Mouse (Mus musculus): ENCODE data around the gene Gnl2. TPM values are rescaled to one million over a fixed set of nuclear protein-coding genes. Genes with fewer than 3 reads are reported as not detected.

The Gnl2 gene
- polyA plus RNA-seq, 1 experiment from 2014 or later = 91.2 TPM

DNA sequence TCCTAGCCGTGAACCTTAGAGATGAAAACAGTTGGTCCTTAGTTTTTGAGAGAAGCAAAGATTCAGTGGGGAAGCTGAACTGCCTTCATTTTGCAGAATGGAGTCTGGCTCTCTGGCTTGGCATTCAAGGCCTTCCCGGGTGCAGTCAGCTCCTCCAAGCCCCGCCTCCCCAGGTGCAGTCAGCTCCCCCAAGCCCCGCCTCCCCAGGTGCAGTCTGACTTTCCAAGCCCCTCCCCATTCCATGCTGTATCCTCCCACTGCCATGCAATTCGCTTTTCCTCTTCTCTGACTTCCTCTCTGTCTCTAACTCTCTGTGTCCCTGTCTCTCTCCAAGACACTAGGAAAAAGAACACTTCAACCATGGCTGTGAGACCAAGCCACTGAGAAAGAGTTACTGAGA is 38.2 kb upstream of the Gnl2 start:
- H3K36me3 ChIP-seq (ENCODE audit: control insufficient read depth, insufficient read depth, low read length) = no peaks in the 10 kb centered on the region
- no peaks in the 10 kb centered on the region for H3K9me3 ChIP-seq (ENCODE audit: control insufficient read depth, low read length)
- peaks cover 3% of the 10 kb centered on the region; the same call in 1 of the 2 replicates for H3K27me3 ChIP-seq (ENCODE audit: control insufficient read depth, insufficient read depth, low read length)
- 36% methylated on average over 5 of the region's 5 CpGs for WGBS
- H3K4me2 ChIP-seq (replicated peaks; ENCODE audit: low read depth, low read length) = no peak overlapping the region
- DNase-seq (ENCODE audit: low spot score) (no peak), ATAC-seq (ENCODE audit: low FRiP score) (no peak)
- no peak overlapping the region for H3K27ac ChIP-seq (ENCODE audit: low read depth, low read length)
- no peaks in the 10 kb centered on the region for H3K4me1 ChIP-seq (replicated peaks; ENCODE audit: control insufficient read depth, insufficient read depth, low read length)
- H3K4me3 ChIP-seq (ENCODE audit: low read depth, low read length) = no peak overlapping the region
- no peak overlapping the region for H3K9ac ChIP-seq (ENCODE audit: low read depth, low read length)

DNA sequence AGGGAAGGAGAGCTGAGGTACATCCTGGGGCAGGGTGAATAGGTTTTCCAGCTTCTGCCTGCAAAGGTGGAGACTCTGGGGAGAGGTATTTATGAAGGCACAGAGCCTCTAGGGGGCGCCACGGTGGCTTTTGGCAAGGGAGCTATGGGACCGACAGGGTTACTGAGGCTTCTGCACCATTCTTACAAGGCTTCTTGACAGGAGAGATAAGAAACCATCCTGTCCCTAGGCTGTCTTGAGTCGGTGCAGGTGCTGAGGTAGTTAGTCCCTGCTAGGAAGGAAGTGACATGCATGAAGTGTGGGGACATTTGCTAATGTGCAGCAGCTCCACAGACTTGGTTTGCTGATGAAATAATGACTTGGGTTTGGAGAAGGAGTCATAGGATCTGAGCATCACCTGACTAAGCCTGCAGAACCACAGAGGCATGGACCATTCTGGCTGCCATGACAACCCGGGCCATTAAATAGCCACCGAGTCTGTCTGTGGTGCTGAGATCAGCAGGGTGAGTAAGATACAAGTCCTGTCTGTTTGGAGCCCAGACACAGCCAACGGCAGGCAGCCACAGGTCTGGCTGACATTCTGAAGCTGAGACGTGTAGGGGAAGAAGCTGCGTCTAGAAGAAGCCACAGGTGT is 32.4 kb upstream of the Gnl2 start:
- Histone ChIP-seq H3K9ac (ENCODE audit: low read depth, low read length) (no peak overlapping the region), H3K27ac (ENCODE audit: low read depth, low read length) (no peak overlapping the region), H3K27me3 (ENCODE audit: control insufficient read depth, insufficient read depth, low read length) (peaks cover 60% of the 10 kb centered on the region), H3K9me3 (ENCODE audit: control insufficient read depth, low read length) (no peaks in the 10 kb centered on the region), H3K4me3 (ENCODE audit: low read depth, low read length) (no peak overlapping the region), H3K4me1 (replicated peaks; ENCODE audit: control insufficient read depth, insufficient read depth, low read length) (peaks cover 6% of the 10 kb centered on the region), H3K36me3 (ENCODE audit: control insufficient read depth, insufficient read depth, low read length) (no peaks in the 10 kb centered on the region), H3K4me2 (replicated peaks; ENCODE audit: low read depth, low read length) (no peak overlapping the region)
- ATAC-seq (ENCODE audit: low FRiP score) (no peak), DNase-seq (ENCODE audit: low spot score) (peak; percentile 63)
- WGBS = 20% methylated on average over 9 of the region's 9 CpGs

DNA sequence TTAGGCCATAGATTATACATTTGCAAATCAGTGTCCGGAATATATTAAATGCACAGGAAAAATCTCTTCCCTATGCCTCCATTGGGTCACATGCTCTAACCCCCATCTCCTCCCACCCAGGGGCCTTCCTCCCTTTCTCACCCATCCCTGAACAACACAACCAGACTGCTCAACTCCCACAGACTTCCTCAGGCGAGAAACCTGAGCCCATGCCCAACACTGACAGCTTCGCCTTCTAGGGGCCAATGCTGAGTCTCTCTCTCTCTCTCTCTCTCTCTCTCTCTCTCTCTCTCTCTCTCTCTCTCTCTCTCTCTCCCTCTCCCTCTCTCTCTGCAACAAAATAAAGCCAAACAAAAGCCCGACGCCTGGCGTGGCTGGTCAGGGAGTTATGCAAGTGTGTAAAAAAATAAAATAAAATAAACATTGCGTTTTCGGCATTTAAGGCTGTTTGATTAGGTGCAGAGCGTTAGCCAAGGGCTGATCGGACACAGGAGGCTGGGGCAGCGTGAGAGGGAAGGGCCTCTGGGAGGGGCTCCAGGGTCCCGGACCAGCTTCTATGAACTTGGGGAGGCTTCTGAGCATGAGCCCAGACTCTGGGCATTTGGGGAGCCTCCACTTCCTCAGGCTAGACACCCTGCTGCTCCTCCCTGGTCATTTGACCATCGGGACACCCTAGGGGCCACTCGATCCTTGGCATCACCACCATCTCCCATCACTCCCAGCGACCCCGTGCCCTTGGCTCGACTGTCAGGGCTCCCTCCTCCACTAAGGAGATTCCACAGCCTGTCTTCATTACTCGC is 31.3 kb upstream of the Gnl2 start:
- H3K4me1 ChIP-seq (replicated peaks; ENCODE audit: control insufficient read depth, insufficient read depth, low read length) = peaks cover 6% of the 10 kb centered on the region
- H3K4me3 ChIP-seq (ENCODE audit: low read depth, low read length) = peak overlapping the region; percentile 12
- H3K9me3 ChIP-seq (ENCODE audit: control insufficient read depth, low read length) = no peaks in the 10 kb centered on the region
- H3K36me3 ChIP-seq (ENCODE audit: control insufficient read depth, insufficient read depth, low read length) = no peaks in the 10 kb centered on the region
- no peak overlapping the region for H3K27ac ChIP-seq (ENCODE audit: low read depth, low read length)
- no peak for ATAC-seq (ENCODE audit: low FRiP score)
- DNase-seq (ENCODE audit: low spot score) = no peak
- peak overlapping the region; percentile 25 for H3K4me2 ChIP-seq (replicated peaks; ENCODE audit: low read depth, low read length)
- no peak overlapping the region for H3K9ac ChIP-seq (ENCODE audit: low read depth, low read length)
- peaks cover 70% of the 10 kb centered on the region for H3K27me3 ChIP-seq (ENCODE audit: control insufficient read depth, insufficient read depth, low read length)
- 7% methylated on average over 18 of the region's 18 CpGs for WGBS

DNA sequence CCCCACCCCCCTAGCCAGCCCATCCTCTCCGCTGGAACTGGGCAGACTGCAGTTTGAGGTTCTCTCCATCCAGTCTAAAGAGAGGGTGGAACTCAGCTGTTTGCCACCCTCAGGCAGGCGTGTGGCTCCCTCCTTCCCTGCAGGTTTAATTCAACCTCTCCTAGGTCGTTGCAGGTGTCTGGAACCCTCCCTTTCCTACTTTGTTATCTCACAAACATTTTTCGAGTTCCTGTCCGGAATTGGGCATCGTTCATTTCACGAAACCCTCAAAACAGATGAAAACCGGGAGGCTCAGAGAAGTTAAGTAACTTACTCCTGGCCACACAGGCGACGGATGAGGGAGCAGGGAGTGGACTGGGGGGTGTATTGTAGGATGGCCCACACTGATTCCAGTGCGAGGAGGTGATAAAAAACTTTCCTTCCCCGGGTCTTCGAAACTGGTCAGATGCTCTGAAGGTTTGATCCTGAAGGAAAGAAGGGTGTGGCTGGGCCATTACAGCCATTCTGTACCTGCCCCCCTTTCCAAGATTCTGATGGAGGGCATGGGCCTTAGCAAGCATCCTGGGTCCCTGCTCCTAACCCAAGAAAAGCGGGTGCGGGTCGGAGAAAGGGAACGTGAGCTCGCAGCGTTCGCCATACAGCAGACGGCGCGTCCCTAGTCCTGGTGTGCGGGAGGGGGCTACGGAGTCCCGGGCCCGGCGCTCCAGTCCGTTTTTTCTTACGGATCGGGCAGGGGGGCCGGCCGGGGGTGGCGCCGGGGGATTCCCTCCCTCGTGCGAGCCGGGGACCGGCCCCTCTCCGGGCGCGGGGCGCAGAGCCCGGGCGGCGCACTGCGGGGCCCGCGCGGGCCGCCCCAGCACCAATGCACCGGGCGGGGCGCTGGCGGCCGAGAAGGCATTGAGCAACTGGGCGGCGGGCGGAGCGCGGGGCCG is 30.4 kb upstream of the Gnl2 start, which contains the start of gene Rspo1:
Rspo1 (plus strand) TSS at position 760 of the 932 bp plus-strand sequence.
- DNase-seq (ENCODE audit: low spot score) = peak; percentile 51
- Histone ChIP-seq H3K4me3 (ENCODE audit: low read depth, low read length) (peak within 1 kb of the TSS; percentile 31), H3K36me3 (ENCODE audit: control insufficient read depth, insufficient read depth, low read length) (no peaks in the 10 kb centered on the region), H3K9ac (ENCODE audit: low read depth, low read length) (0 out of 2 replicates have a peak within 1 kb of the TSS, but pooled peaks have one; percentile 2), H3K27ac (ENCODE audit: low read depth, low read length) (no peak within 1 kb of the TSS), H3K27me3 (ENCODE audit: control insufficient read depth, insufficient read depth, low read length) (peaks cover 78% of the 10 kb centered on the region), H3K4me1 (replicated peaks; ENCODE audit: control insufficient read depth, insufficient read depth, low read length) (peaks cover 6% of the 10 kb centered on the region), H3K9me3 (ENCODE audit: control insufficient read depth, low read length) (no peaks in the 10 kb centered on the region), H3K4me2 (replicated peaks; ENCODE audit: low read depth, low read length) (peak within 1 kb of the TSS; percentile 54)
- 1% methylated on average over 55 of the region's 62 CpGs for WGBS
- ATAC-seq (ENCODE audit: low FRiP score) = no peak

DNA sequence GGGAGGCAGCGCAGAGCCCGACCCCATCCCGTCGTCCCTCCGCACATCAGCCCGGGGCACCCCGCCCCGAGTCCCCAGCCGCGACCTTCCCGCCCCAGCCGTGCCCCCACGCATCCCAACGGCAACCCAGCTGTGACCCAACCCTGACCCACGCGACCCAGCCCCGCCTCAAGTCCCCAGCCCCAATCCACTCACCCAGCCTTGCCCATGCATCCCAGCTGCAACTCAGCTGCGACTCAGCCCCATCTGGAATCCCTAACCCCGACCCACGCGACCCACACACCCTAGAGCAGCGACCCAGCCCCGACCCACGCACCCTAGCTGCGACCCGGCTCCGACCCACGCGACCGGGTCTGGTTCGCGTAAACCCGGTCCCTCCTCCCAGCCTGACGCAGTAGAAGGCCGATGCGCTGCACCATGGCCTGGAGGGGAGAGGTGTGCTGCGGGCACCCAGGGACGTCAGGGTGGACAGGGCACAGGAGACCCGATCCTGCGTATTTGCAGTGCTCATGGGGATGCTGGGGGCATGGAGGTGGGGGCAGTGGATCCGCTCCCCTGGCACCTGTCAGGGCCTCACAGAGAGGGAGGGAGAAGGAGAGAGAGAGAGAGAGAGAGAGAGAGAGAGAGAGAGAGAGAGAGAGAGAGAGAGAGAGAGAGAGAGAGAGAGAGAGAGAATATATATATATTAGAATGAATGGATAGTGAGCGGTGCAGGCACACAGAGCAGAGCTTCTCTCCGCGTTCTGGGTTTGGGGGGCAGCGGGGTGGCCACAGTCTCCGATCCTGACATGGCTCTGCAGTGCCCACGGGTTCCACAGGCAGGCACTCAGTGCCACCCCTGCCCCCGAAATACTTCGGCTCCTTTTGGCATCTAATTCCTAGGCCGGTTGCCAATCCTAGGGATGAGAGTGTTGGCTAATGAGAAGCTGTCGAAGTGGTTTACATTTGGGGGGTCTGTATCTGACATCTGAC is 29.4 kb upstream of the Gnl2 start:
- ATAC-seq (ENCODE audit: low FRiP score) = no peak

DNA sequence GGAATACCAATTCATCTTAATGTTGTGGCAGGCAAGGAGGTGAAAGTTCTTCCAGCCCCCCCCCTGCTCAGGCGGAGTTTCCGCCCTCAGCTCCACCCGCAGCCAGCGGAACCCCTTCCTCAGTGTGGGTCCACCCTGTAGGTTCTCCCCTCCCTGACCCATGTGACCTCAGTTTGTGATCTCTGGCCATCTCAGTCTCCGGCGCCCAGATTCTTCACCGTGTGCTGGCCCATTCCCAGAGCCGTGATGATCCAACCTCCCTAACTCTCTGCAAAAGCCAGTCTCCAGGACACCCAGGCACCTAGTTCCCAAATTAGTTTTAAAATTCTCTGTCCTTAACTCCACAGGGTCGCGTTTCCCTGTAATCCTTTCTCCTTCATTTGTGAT is 28.7 kb upstream of the Gnl2 start:
- no peaks in the 10 kb centered on the region for H3K36me3 ChIP-seq (ENCODE audit: control insufficient read depth, insufficient read depth, low read length)
- no peak overlapping the region for H3K27ac ChIP-seq (ENCODE audit: low read depth, low read length)
- no peaks in the 10 kb centered on the region for H3K9me3 ChIP-seq (ENCODE audit: control insufficient read depth, low read length)
- peaks cover 6% of the 10 kb centered on the region for H3K4me1 ChIP-seq (replicated peaks; ENCODE audit: control insufficient read depth, insufficient read depth, low read length)
- no peak overlapping the region for H3K9ac ChIP-seq (ENCODE audit: low read depth, low read length)
- ATAC-seq (ENCODE audit: low FRiP score) (no peak), DNase-seq (ENCODE audit: low spot score) (no peak)
- WGBS = 5% methylated on average over 10 of the region's 10 CpGs
- H3K27me3 ChIP-seq (ENCODE audit: control insufficient read depth, insufficient read depth, low read length) = peaks cover 83% of the 10 kb centered on the region
- H3K4me3 ChIP-seq (ENCODE audit: low read depth, low read length) = no peak overlapping the region
- no peak overlapping the region for H3K4me2 ChIP-seq (replicated peaks; ENCODE audit: low read depth, low read length)

More for the DNA sequence above, 29.4 kb upstream of the Gnl2 start:
- peak overlapping the region; percentile 31 for H3K4me3 ChIP-seq (ENCODE audit: low read depth, low read length)
- 4% methylated on average over 46 of the region's 51 CpGs for WGBS
- H3K36me3 ChIP-seq (ENCODE audit: control insufficient read depth, insufficient read depth, low read length) = no peaks in the 10 kb centered on the region
- 0 out of 2 replicates have a peak overlapping the region, but pooled peaks have one; percentile 2 for H3K9ac ChIP-seq (ENCODE audit: low read depth, low read length)
- no peak overlapping the region for H3K27ac ChIP-seq (ENCODE audit: low read depth, low read length)
- no peaks in the 10 kb centered on the region for H3K9me3 ChIP-seq (ENCODE audit: control insufficient read depth, low read length)
- DNase-seq (ENCODE audit: low spot score) = peak; percentile 31
- peak overlapping the region; percentile 54 for H3K4me2 ChIP-seq (replicated peaks; ENCODE audit: low read depth, low read length)
- H3K27me3 ChIP-seq (ENCODE audit: control insufficient read depth, insufficient read depth, low read length) = peaks cover 83% of the 10 kb centered on the region
- peaks cover 6% of the 10 kb centered on the region for H3K4me1 ChIP-seq (replicated peaks; ENCODE audit: control insufficient read depth, insufficient read depth, low read length)

DNA sequence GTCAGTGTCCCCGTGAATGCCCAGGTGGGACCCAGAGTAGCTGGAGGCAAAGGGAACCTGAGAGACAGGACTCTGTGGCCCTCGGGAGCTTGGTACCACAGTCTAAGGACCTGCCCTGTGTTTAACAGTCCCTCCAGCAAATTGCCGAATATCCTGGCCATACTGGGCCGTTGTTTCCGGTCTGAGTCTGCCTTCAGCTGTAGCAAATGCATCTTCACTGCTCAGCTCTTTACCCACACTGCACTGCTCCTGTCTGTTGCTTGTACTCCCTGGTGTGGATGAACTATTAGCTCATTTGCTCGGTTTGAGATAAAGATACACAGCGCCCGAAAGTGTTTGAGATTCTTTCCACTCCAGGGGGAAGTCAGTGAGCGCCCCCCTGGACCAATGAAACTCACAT is 28.0 kb upstream of the Gnl2 start:
- Histone ChIP-seq H3K4me2 (replicated peaks; ENCODE audit: low read depth, low read length) (no peak overlapping the region), H3K9ac (ENCODE audit: low read depth, low read length) (no peak overlapping the region), H3K4me1 (replicated peaks; ENCODE audit: control insufficient read depth, insufficient read depth, low read length) (peaks cover 6% of the 10 kb centered on the region), H3K36me3 (ENCODE audit: control insufficient read depth, insufficient read depth, low read length) (no peaks in the 10 kb centered on the region), H3K27ac (ENCODE audit: low read depth, low read length) (no peak overlapping the region), H3K9me3 (ENCODE audit: control insufficient read depth, low read length) (no peaks in the 10 kb centered on the region), H3K4me3 (ENCODE audit: low read depth, low read length) (no peak overlapping the region), H3K27me3 (ENCODE audit: control insufficient read depth, insufficient read depth, low read length) (peaks cover 81% of the 10 kb centered on the region)
- 21% methylated on average over 9 of the region's 9 CpGs for WGBS
- DNase-seq (ENCODE audit: low spot score) (peak; percentile 26), ATAC-seq (ENCODE audit: low FRiP score) (no peak)

Data from hindbrain, embryonic 11.5 days (tissue).